Mouse (Mus musculus): ENCODE data around the gene Ptrh1.

GRCm38 (mm10) chr2:32750199-32750598 is 25.4 kb upstream of the Ptrh1 start:
- TF ChIP-seq CTCF (IDR thresholded peaks at IDR 0.05; ENCODE audit: control insufficient read depth, insufficient read depth, insufficient read length) = no peak
- no peak for TF ChIP-seq MYOD1 (IDR thresholded peaks at IDR 0.05; ENCODE audit: control insufficient read depth, insufficient read length, low read depth)
- no peak for TF ChIP-seq MAX (IDR thresholded peaks at IDR 0.05)
- TF ChIP-seq CEBPB (IDR thresholded peaks at IDR 0.05; ENCODE audit: low read depth) = no peak
- TF ChIP-seq FOSL1 (IDR thresholded peaks at IDR 0.05; ENCODE audit: insufficient read depth, low read length, poor library complexity, severe bottlenecking) = no peak
